Mouse (Mus musculus) cerebellum, adult 2 months (tissue): ENCODE results near the gene Arr3. TPM values are rescaled to one million over a fixed set of nuclear protein-coding genes. Genes with fewer than 3 reads are reported as not detected.

ENCODE experiments used
- DNase-seq, 2 experiments: peaks; one replicate each; pipeline ENCODE4 v3.0.0; 2021
- H3K27ac ChIP-seq: fragments of 200-500 bp; 2 replicates; pipeline ENCODE4 v1.5.1; 2012; ENCODE audit warnings: low read length, control low read depth, inconsistent platforms; ENCODE audit not compliant: insufficient read depth
- H3K27me3 ChIP-seq: fragments of 200-500 bp; 2 replicates; pipeline ENCODE4 v1.6.1; 2012; ENCODE audit warnings: inconsistent platforms, mild to moderate bottlenecking, low read length, moderate library complexity; ENCODE audit not compliant: control insufficient read depth, insufficient read depth
- H3K4me1 ChIP-seq: fragments of 200-500 bp; 2 replicates; pipeline ENCODE4 v1.6.1; 2011; ENCODE audit warnings: low read length; ENCODE audit not compliant: control insufficient read depth, insufficient read depth
- H3K4me3 ChIP-seq: fragments of 200-500 bp; replicated peaks from 2 replicates; pipeline ENCODE3; 2011; ENCODE audit warnings: mild to moderate bottlenecking, low read depth, low read length, control low read depth; ENCODE audit not compliant: insufficient read depth
- CTCF ChIP-seq: fragments of 200-500 bp; IDR thresholded peaks from 2 replicates; pipeline ENCODE4 v1.5.1; 2011; ENCODE audit warnings: low read depth, mild to moderate bottlenecking, control low read depth, low read length, moderate library complexity, borderline replicate concordance; ENCODE audit not compliant: insufficient read depth
- POLR2A ChIP-seq: fragments of 200-500 bp; IDR thresholded peaks from 2 replicates; pipeline ENCODE4 v1.6.1; 2011; ENCODE audit warnings: low read length, control low read depth, borderline replicate concordance; ENCODE audit not compliant: insufficient read depth
- WGBS: fragments of 180-500 bp; shearing (Covaris S2); methylation state at CpG from one replicate; pipeline ENCODE4 v1.1.7; 2018; 5-methylcytosine and 5-hydroxymethylcytosine counted together
- polyA plus RNA-seq: library from polyadenylated mRNA; depleted of rRNA; stranded (reverse); fragments of >200 nt; gene quantifications from 2 replicates; pipeline ENCODE4 v1.2.3, GENCODE M21; 2012; rRNA removed

Arr3 gene
- polyA plus RNA-seq: not detected in 2 replicates

GRCm38 (mm10) chrX:100605314-100605713, at the start of gene Arr3:
Gene Arr3, plus strand, starts transcription at chrX:100605497.
- no peak for DNase-seq
- Histone ChIP-seq H3K27me3 (no peaks in the 10 kb centered on the region), H3K27ac (no peak within 1 kb of the TSS), H3K4me3 (no peak within 1 kb of the TSS), H3K4me1 (no peaks in the 10 kb centered on the region)
- TF ChIP-seq CTCF (no peak), POLR2A (no peak)
- 92% methylated on average over 1 of the region's 1 CpGs for WGBS

GRCm38 (mm10) chrX:100556026-100556425, 49.3 kb upstream of the Arr3 start:
- no peak overlapping the region for H3K27ac ChIP-seq
- no peaks in the 10 kb centered on the region for H3K4me1 ChIP-seq
- H3K4me3 ChIP-seq: no peak overlapping the region
- no peaks in the 10 kb centered on the region for H3K27me3 ChIP-seq
- WGBS: 77% methylated on average over 3 of the region's 3 CpGs
- DNase-seq: no peak
- TF ChIP-seq CTCF (no peak), POLR2A (no peak)

GRCm38 (mm10) chrX:100565696-100566095, 39.6 kb upstream of the Arr3 start:
- no peak for DNase-seq
- no peaks in the 10 kb centered on the region for H3K27me3 ChIP-seq
- 87% methylated on average over 3 of the region's 3 CpGs for WGBS
- TF ChIP-seq CTCF (no peak), POLR2A (no peak)
- no peaks in the 10 kb centered on the region for H3K4me1 ChIP-seq
- H3K27ac ChIP-seq: no peak overlapping the region
- H3K4me3 ChIP-seq: no peak overlapping the region

- Histone ChIP-seq H3K4me1 (no peaks in the 10 kb centered on the region), H3K4me3 (no peak within 1 kb of the TSS), H3K27ac (no peak within 1 kb of the TSS), H3K27me3 (no peaks in the 10 kb centered on the region)
- no peak for DNase-seq
- TF ChIP-seq POLR2A (no peak), CTCF (no peak)
- 94% methylated on average over 1 of the region's 1 CpGs for WGBS
These were observed 33.3 kb upstream of the Arr3 start, which contains the start of gene Awat1 for GRCm38 (mm10) chrX:100571951-100572350. Gene Awat1, plus strand, starts transcription at chrX:100572251.

GRCm38 (mm10) chrX:100594791-100595190, 10.5 kb upstream of the Arr3 start, which contains the start of gene P2ry4:
Gene P2ry4, minus strand, starts transcription at chrX:100594869.
- DNase-seq: no peak
- TF ChIP-seq CTCF: no peak
- TF ChIP-seq POLR2A: no peak
- no peak within 1 kb of the TSS for H3K27ac ChIP-seq
- whole genome bisulfite sequencing: 51% methylated on average over 4 of the region's 4 CpGs
- H3K27me3 ChIP-seq: no peaks in the 10 kb centered on the region
- H3K4me1 ChIP-seq: no peaks in the 10 kb centered on the region
- H3K4me3 ChIP-seq: no peak within 1 kb of the TSS

GRCm38 (mm10) chrX:100597439-100597838, 7.9 kb upstream of the Arr3 start:
- WGBS: 26% methylated on average over 5 of the region's 5 CpGs
- no peak overlapping the region for H3K27ac ChIP-seq
- DNase-seq: no peak
- H3K27me3 ChIP-seq: no peaks in the 10 kb centered on the region
- no peak for TF ChIP-seq POLR2A
- TF ChIP-seq CTCF: peak; percentile 18; the same call in 1 of the 2 replicates
- no peaks in the 10 kb centered on the region for H3K4me1 ChIP-seq
- H3K4me3 ChIP-seq: no peak overlapping the region

- WGBS: 66% methylated on average over 4 of the region's 4 CpGs
These were observed 5.5 kb upstream of the Arr3 start for GRCm38 (mm10) chrX:100599755-100600154.

GRCm38 (mm10) chrX:100618488-100618887, 13.2 kb downstream of the Arr3 start:
- no peak for DNase-seq
- Histone ChIP-seq H3K27ac (no peak overlapping the region), H3K4me3 (no peak overlapping the region), H3K4me1 (0 out of 2 replicates have a peak, but pooled peaks cover 2% of the 10 kb centered on the region), H3K27me3 (no peaks in the 10 kb centered on the region)
- TF ChIP-seq POLR2A: no peak
- no peak for TF ChIP-seq CTCF
- 69% methylated on average over 3 of the region's 3 CpGs for WGBS

More at GRCm38 (mm10) chrX:100599755-100600154, 5.5 kb upstream of the Arr3 start:
- Histone ChIP-seq H3K27me3 (no peaks in the 10 kb centered on the region), H3K27ac (no peak overlapping the region), H3K4me3 (no peak overlapping the region), H3K4me1 (no peaks in the 10 kb centered on the region)
- TF ChIP-seq POLR2A (no peak), CTCF (no peak)
- DNase-seq: no peak
